Mouse (Mus musculus) erythroblast, embryonic 14.5 days (primary cell): ENCODE measurements at regions not wholly inside any gene's neighbourhood (a gene's known extent, or its start where the extent isn't known, plus 50 kb on each side); places are given as distances from the start of the nearest gene placed in this dataset.

Experiments
- GATA1 ChIP-seq: IDR thresholded peaks from 2 replicates; pipeline ENCODE4 v1.6.1; 2012; ENCODE audit warnings: low read length, inconsistent platforms, mixed read lengths
- TAL1 ChIP-seq: IDR thresholded peaks from 3 replicates; pipeline ENCODE4 v1.6.1; 2012; ENCODE audit warnings: low read length, inconsistent platforms, mixed read lengths

DNA sequence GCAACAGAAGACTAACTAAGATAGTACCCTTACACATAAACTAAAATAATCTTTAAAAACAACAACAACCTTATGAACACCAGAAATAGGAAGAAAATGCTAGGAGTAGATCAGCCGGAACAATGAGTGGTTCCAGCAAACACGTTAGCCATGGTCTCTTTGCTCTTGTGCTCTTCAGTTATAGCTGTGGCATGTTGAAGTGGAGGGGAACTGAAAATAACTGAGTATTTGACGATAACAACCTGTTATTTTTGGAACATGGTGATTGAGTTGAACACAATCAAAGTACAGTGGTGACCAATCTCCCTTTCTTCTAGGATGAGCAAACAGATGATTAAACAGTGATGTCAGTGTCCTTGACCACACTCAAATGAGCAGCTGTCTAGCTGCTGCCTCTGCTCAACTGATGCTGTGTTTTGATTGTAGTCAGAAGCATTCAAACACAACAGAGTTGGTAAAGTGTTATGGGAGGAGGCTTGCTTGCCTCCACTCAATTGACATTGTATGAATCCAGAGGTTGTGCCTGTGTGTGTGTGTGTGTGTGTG lies 50.9 kb upstream of the Nt5e start:
- TF ChIP-seq GATA1 = no peak
- no peak for TF ChIP-seq TAL1
